Mouse (Mus musculus) midbrain, embryonic 14.5 days (tissue): ENCODE results near the gene Zfp704. TPM values are rescaled to one million over a fixed set of nuclear protein-coding genes. Genes with fewer than 3 reads are reported as not detected.

Source experiments
- ATAC-seq: fragments of 200-750 bp; cut with Nextera tagmentation; 2 replicates; pipeline ENCODE4 v1.8.0; 2017; ENCODE audit warnings: moderate number of reproducible peaks, moderate library complexity; ENCODE audit not compliant: low FRiP score, low TSS enrichment
- DNase-seq: peaks from one replicate; pipeline ENCODE4 v3.0.0-alpha.2; 2015
- H3K27ac ChIP-seq: fragments of 300-500 bp; sonication (generic); replicated peaks from 2 replicates; pipeline ENCODE4 v1.5.1; 2014; ENCODE audit warnings: mild to moderate bottlenecking, low read depth, low read length, moderate library complexity
- H3K27me3 ChIP-seq: fragments of 300-500 bp; sonication (generic); 2 replicates; pipeline ENCODE4 v1.6.1; 2014; ENCODE audit warnings: low read length, control low read depth, mixed read lengths; ENCODE audit not compliant: control insufficient read depth, insufficient read depth
- H3K36me3 ChIP-seq: fragments of 300-500 bp; sonication (generic); 2 replicates; pipeline ENCODE4 v1.6.1; 2014; ENCODE audit warnings: low read length, control low read depth; ENCODE audit not compliant: control insufficient read depth, insufficient read depth
- H3K4me1 ChIP-seq: fragments of 300-500 bp; sonication (generic); 2 replicates; pipeline ENCODE4 v1.6.1; 2014; ENCODE audit warnings: mild to moderate bottlenecking, antibody characterized with exemption, low read length, control low read depth; ENCODE audit not compliant: control insufficient read depth, insufficient read depth
- H3K4me2 ChIP-seq: fragments of 300-500 bp; sonication (generic); 2 replicates; pipeline ENCODE4 v1.6.1; 2014; ENCODE audit warnings: mild to moderate bottlenecking, low read length, moderate library complexity
- H3K4me3 ChIP-seq: fragments of 300-500 bp; sonication (generic); replicated peaks from 2 replicates; pipeline ENCODE4 v1.5.1; 2014; ENCODE audit warnings: low read depth, low read length
- H3K9ac ChIP-seq: fragments of 300-500 bp; sonication (generic); replicated peaks from 2 replicates; pipeline ENCODE4 v1.6.1; 2014; ENCODE audit warnings: mild to moderate bottlenecking, low read length, moderate library complexity
- H3K9me3 ChIP-seq: fragments of 300-500 bp; sonication (generic); 2 replicates; pipeline ENCODE4 v1.6.1; 2016; ENCODE audit warnings: low read length, control low read depth, mixed read lengths; ENCODE audit not compliant: control insufficient read depth
- WGBS: fragments of 180-500 bp; shearing (Covaris S2); extraction: QIAGEN DNeasy Blood & Tissue Kit; methylation state at CpG from one replicate; pipeline ENCODE4 v1.1.7; 2014; 5-methylcytosine and 5-hydroxymethylcytosine counted together
- polyA plus RNA-seq: library from polyadenylated mRNA; unstranded; fragments of >200 nt; fragmentation: Nextera tagmentation; extraction: Ambion mirVana; gene quantifications from 2 replicates; pipeline ENCODE4 v1.2.1, GENCODE M21; 2014

The Zfp704 gene
- polyA plus RNA-seq, 1 experiment from 2014 or later: 14.8 TPM

- Histone ChIP-seq H3K36me3 (peaks cover 17% of the 10 kb centered on the region), H3K9ac (no peak overlapping the region), H3K4me1 (no peaks in the 10 kb centered on the region), H3K27ac (no peak overlapping the region), H3K4me2 (no peak overlapping the region), H3K4me3 (no peak overlapping the region), H3K27me3 (no peaks in the 10 kb centered on the region), H3K9me3 (no peaks in the 10 kb centered on the region)
- 92% methylated on average over 7 of the region's 7 CpGs for WGBS
- ATAC-seq (no peak), DNase-seq (no peak)
Measured at GRCm38 (mm10) chr3:9443981-9444380, 165.9 kb downstream of the Zfp704 start.

GRCm38 (mm10) chr3:9443476-9443875 lies 166.4 kb downstream of the Zfp704 start:
- H3K27me3 ChIP-seq: no peaks in the 10 kb centered on the region
- DNase-seq: no peak
- H3K9ac ChIP-seq: no peak overlapping the region

DNA sequence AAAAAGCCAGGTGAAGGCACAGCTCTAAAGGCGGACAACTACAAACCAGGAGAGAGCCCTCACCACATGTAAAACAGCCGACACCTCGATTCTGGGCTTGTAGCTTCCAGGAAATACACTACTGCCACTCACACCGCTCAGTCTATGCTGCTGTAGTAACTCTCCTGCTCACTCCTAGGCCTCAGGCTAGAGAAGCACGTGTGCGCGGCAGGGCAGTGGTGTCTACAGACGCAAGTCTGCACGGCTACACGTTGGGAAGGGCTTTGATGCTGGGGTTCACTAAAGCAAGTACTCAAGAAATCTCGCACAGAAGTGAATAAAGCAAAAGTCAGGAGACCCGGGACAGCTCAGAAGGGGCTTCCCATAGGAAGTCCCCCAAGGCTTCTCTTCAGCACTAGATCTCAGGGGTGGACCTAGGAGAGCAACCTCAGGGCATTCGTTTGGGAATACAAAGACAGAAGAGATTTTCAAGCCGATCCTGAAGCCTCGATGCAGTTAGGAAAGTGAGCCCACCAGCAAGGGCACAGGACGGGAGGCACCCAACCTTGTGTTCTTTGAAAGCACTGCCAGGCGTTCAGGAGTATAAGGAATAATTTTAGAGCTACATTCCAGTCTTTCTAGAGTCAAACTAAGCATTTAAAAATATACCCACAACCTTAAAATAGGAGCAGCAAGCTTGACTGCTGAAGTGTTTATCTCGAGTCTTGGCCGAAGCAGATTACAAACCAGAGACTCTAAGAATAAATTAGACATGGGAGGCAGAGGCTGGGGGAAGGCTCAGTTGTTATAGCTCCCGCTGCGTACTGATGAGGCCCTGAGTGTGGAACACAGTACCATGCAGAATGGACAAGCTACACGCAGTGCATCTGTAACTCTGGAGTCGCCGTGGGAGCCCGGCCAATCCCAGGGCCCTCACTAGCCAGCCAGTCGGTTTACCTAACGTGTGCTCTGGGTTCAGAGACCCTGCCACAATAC lies 168.0 kb downstream of the Zfp704 start:
- ATAC-seq: no peak
- no peaks in the 10 kb centered on the region for H3K27me3 ChIP-seq

More at GRCm38 (mm10) chr3:9443476-9443875, 166.4 kb downstream of the Zfp704 start:
- Histone ChIP-seq H3K27ac (no peak overlapping the region), H3K4me2 (no peak overlapping the region), H3K36me3 (peaks cover 19% of the 10 kb centered on the region), H3K4me3 (no peak overlapping the region), H3K9me3 (no peaks in the 10 kb centered on the region), H3K4me1 (no peaks in the 10 kb centered on the region)
- no peak for ATAC-seq
- WGBS: 81% methylated on average over 2 of the region's 2 CpGs

GRCm38 (mm10) chr3:9440466-9440865 lies 169.4 kb downstream of the Zfp704 start:
- H3K27me3 ChIP-seq: no peaks in the 10 kb centered on the region
- no peak overlapping the region for H3K9ac ChIP-seq
- H3K27ac ChIP-seq: no peak overlapping the region
- peaks cover 24% of the 10 kb centered on the region for H3K36me3 ChIP-seq
- no peak overlapping the region for H3K4me3 ChIP-seq
- DNase-seq (no peak), ATAC-seq (no peak)
- 90% methylated on average over 6 of the region's 6 CpGs for WGBS
- no peak overlapping the region for H3K4me2 ChIP-seq
- H3K9me3 ChIP-seq: no peaks in the 10 kb centered on the region
- no peaks in the 10 kb centered on the region for H3K4me1 ChIP-seq

More for the DNA sequence above, 168.0 kb downstream of the Zfp704 start:
- Histone ChIP-seq H3K27ac (no peak overlapping the region), H3K4me2 (no peak overlapping the region), H3K4me1 (no peaks in the 10 kb centered on the region), H3K9me3 (no peaks in the 10 kb centered on the region), H3K9ac (no peak overlapping the region), H3K36me3 (peaks cover 29% of the 10 kb centered on the region), H3K4me3 (no peak overlapping the region)
- DNase-seq: no peak
- 87% methylated on average over 27 of the region's 27 CpGs for WGBS

- Histone ChIP-seq H3K9me3 (no peaks in the 10 kb centered on the region), H3K36me3 (peaks cover 21% of the 10 kb centered on the region), H3K4me3 (no peak overlapping the region), H3K4me2 (no peak overlapping the region), H3K9ac (no peak overlapping the region), H3K27ac (no peak overlapping the region), H3K27me3 (no peaks in the 10 kb centered on the region), H3K4me1 (no peaks in the 10 kb centered on the region)
- no peak for ATAC-seq
- WGBS: 91% methylated on average over 11 of the region's 11 CpGs
- no peak for DNase-seq
Measured at GRCm38 (mm10) chr3:9439619-9440286, 170.1 kb downstream of the Zfp704 start.

- H3K4me3 ChIP-seq: no peak overlapping the region
- DNase-seq: no peak
- no peak overlapping the region for H3K9ac ChIP-seq
- H3K4me2 ChIP-seq: no peak overlapping the region
- peaks cover 17% of the 10 kb centered on the region for H3K36me3 ChIP-seq
- H3K27me3 ChIP-seq: no peaks in the 10 kb centered on the region
- H3K4me1 ChIP-seq: no peaks in the 10 kb centered on the region
- H3K9me3 ChIP-seq: no peaks in the 10 kb centered on the region
- H3K27ac ChIP-seq: no peak overlapping the region
- ATAC-seq: no peak
- WGBS: 87% methylated on average over 6 of the region's 6 CpGs
Measured at GRCm38 (mm10) chr3:9436256-9436655, 173.6 kb downstream of the Zfp704 start.

GRCm38 (mm10) chr3:9434394-9435175 lies 175.3 kb downstream of the Zfp704 start:
- Histone ChIP-seq H3K36me3 (peaks cover 17% of the 10 kb centered on the region), H3K4me1 (no peaks in the 10 kb centered on the region), H3K9ac (no peak overlapping the region), H3K4me2 (no peak overlapping the region), H3K27me3 (no peaks in the 10 kb centered on the region), H3K4me3 (no peak overlapping the region), H3K9me3 (no peaks in the 10 kb centered on the region), H3K27ac (no peak overlapping the region)
- ATAC-seq: no peak
- 92% methylated on average over 14 of the region's 14 CpGs for WGBS
- DNase-seq: no peak

GRCm38 (mm10) chr3:9432796-9433526 lies 176.9 kb downstream of the Zfp704 start:
- peaks cover 9% of the 10 kb centered on the region for H3K36me3 ChIP-seq
- WGBS: 91% methylated on average over 16 of the region's 16 CpGs
- H3K27me3 ChIP-seq: no peaks in the 10 kb centered on the region
- no peak overlapping the region for H3K4me2 ChIP-seq
- H3K27ac ChIP-seq: no peak overlapping the region
- H3K9ac ChIP-seq: no peak overlapping the region
- ATAC-seq: no peak
- H3K4me1 ChIP-seq: no peaks in the 10 kb centered on the region
- H3K9me3 ChIP-seq: no peaks in the 10 kb centered on the region
- no peak for DNase-seq
- no peak overlapping the region for H3K4me3 ChIP-seq
